Mouse (Mus musculus) T-helper 1 cell (primary cell): ENCODE results near the gene Ilk.
"Not testable (repeated sequence)": the region's sequence is repeated elsewhere in the genome, so short reads cannot be mapped to it uniquely, and the experiment has no call there.

Source experiments
- in situ Hi-C: fragments of 300-600 bp; cut with MboI, MseI; formaldehyde crosslinking; loops from one replicate; pipeline ENCODE4 v1.15.1; 2025; ENCODE audit warnings: high pct_unique_total_duplicates

The Ilk gene

GRCm38 (mm10) chr7:105742539-105743215, 6.3 kb downstream of the Ilk start:
- in situ Hi-C loops, result not testable (repeated sequence)

DNA sequence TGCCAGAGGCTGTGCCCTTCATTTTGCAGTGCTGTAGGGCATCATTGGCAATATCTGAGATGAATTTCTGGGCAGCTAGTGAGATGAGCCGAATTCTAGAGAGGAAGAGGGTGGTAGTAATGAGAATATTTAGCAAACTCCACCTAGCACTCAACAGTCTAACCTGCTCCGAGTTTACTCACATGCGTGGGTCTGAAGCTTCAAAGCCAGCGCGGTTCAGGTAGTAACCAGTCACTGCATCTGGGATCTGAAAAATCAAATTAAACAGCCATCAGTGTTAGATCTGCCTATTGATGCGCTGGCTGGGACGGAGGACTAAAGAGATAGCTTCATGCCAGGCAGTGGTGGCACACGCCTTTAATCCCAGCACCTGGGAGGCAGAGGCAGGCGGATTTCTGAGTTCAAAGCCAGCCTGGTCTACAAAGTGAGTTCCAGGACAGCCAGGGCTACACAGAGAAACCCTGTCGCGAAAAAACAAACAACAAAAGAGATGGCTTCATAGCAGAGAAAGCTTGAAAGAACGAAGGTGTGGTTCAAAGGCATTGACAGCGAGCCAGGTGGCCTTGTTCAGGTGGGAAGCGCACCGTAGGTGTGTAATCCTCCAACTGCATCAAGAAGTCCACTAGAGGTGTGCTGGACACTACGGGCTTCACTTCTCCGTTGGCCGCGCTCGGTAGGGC, 7.0 kb downstream of the Ilk start:
- in situ Hi-C loops, result not testable (repeated sequence)

DNA sequence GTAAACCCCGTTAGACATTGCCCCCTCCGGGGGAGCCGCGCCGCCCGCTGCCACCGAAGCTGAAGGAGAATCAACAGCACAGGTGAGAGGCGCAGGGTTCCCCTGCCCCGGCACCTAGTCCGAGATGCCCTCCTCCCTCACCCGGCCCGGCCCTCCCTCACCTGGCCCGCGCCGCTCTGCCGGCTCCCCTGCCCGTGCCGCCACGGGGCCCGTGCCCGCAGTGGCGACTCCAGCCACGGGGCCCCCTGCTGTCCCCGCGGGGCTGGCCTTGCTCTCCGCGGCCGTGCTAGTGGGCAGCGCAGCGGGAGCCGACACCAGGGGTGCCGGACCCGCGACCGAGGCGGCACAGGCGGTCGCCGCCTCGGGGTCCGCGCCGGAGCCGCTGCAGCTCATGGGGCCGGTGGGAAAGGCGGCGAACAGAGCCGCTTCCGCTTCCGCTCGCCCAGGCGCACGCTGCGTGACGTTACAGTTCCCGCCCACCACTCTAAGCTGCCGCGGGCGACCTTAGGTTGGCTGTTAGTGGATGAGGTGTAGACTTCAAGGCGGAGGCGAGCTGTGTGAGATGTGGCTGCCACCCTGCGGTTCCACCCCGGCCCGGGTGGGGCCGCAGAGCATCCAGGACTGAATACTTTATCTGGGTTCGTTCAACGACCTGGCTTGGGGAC, 7.7 kb downstream of the Ilk start, which contains the start of gene Taf10:
Gene Taf10, minus strand, starts transcription at position 436 of the 665 bp plus-strand sequence.
- in situ Hi-C loops, result no loop called here

DNA sequence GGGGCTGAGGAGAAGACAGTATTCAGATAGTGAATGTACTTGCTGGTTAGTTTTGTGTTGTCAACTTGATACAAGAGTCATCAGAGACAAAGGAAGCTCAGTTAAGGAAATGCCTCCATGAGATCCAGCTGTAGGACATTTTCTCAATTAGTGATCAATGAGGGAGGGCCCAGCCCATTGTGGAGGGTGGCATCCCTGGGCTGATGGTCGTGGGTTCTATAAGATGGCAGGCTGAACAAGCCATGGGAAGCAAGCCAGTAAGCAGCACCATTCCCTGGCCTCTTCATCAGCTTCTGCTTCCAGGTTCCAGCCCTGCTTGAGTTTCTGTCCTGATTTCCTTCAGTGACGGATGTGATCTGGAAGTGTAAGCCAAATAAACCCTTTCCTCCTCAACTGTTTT, 11.4 kb downstream of the Ilk start:
- in situ Hi-C loops, result no loop called here

DNA sequence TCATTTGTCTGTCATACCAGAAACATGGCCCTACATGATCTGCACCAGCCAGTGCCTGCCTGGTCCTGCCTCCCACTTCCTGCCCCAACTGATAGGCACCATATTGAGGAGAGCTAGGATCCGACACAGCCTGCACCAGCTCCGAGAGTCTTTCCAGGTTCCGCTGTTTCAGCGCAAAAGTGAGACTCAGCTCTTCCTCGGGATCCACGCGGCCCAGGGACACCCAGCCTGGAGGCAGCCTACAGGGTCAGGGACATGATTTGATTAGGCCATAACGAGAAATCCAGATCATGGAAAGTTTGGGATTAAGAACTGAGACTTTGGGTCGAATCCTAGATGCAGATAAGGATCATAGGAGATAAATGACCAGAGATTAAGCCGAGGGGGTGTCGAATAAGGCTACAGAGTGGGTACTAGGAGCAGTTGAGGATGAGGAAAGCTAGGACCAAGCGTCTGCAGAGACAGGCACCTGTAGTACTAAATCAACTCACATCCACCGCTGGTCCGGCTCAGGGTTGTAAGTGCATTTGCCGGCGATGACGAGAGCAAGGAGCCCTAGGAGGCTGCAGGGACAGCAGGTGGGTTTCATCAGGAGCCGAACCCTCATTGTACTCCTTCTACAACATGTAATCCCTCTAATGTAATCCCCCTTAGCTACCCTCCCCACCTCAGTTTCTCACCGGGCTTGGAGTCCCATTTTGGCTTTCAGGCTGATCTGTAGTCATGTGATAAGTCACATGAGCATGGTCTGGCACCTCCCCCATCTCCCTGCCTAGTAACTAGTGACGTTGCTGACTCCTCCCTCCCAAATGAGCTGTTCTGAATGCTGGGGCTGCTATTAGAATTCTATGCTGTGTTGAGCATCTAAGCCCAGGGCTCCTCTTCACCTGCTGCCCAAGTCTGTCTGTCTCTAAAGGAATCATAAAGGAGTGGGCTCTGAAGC, 15.4 kb downstream of the Ilk start, which contains the start of gene Tpp1:
Gene Tpp1, minus strand, starts transcription at position 745 of the 943 bp plus-strand sequence.
- in situ Hi-C loops, result no loop called here

DNA sequence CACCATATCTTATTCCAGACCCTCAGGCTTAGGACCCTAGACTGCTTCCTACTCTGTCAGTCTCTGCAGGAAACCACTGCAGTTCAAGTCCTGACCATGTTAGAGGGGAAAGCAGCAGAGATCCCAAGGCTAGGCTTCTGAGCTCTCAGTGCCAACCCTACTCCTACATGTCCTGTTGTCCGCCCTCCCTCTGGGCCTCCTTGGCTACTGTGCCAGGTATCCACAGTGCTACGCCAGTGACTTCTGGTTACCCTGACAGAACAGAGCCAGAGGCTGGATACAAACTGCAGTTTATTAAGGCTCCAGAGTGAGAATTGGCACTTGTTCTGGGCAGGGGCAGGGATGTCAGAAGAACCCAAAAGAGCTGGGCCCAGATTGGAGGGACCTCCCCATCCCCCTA, 16.3 kb downstream of the Ilk start:
- in situ Hi-C loops, result no loop called here

- in situ Hi-C loops, result no loop called here
Observed at GRCm38 (mm10) chr7:105753281-105753680, 16.9 kb downstream of the Ilk start.

DNA sequence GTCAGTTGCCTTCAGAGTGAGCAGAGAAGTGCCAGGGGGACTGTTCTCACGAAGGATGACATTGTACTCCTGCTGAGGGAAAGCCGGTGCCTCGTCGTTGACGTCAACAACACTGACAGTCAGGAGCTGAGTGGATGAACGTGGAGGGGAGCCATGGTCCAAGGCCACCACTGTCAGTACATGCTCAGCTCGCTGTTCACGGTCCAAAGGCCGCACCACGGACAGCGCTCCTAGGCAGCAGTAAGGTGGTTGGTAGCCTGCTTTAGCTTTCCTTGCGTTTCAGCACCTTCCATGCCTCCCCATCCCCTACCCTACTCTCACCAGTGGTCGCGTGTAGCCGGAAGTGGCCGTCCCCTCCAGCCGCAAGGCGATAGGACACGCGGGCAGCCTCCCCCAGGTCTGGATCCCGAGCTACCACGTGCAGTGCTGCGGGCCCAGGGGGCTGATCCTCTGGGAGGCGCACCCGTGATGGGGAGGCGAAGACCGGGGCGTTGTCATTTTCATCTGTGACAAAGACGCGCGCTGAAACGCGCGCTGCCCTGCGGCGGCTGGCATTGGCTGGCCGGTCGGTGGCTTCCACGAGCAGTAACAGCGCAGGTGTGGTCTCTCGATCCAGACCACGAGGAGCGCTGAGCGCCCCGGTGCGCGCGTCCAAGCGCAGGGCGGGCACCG, 25.6 kb downstream of the Ilk start:
- in situ Hi-C loops, result no loop called here

- in situ Hi-C loops, result no loop called here
Observed at GRCm38 (mm10) chr7:105762517-105763270, 26.3 kb downstream of the Ilk start.

DNA sequence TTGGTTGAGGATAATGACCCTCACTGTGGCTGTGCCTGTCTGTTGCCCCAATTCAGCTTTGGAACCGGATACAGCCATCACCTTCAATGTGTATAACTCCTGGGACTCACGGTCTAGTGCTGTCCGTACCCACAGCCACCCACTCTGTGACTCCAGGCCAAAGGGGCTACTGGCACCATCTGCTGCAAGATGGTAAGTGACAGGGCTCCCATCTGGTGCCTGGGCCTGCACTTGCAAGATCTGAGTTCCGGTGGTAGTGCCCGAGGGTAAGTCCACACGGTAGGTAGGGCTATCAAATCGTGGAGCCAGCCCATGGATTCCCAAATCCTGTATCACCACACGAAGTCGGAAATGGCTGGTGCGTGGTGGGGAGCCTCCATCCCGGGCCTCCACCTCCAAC, 27.9 kb downstream of the Ilk start:
- in situ Hi-C loops, result no loop called here

- in situ Hi-C loops, result no loop called here
Observed at GRCm38 (mm10) chr7:105767729-105768165, 31.4 kb downstream of the Ilk start.

DNA sequence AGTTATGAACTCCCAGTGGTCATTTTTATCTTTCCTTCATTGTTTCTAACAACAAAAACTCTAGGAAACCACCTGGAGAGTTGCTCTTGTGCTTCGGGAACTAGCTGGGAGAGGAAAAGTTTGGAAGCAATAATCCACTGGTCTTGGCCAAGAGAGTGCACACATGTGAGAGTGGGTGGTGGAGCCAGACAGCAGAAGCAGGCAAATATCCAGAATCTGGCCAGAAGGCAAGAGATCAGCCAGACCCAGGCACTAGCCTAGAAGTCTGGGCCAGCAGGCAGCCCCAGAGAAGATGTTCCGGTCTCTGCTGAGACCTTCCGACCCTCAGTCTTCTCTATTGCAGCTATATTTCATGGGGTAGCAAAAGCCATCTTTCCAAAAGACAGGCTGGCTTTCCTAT, 33.6 kb downstream of the Ilk start:
- in situ Hi-C loops, result no loop called here

DNA sequence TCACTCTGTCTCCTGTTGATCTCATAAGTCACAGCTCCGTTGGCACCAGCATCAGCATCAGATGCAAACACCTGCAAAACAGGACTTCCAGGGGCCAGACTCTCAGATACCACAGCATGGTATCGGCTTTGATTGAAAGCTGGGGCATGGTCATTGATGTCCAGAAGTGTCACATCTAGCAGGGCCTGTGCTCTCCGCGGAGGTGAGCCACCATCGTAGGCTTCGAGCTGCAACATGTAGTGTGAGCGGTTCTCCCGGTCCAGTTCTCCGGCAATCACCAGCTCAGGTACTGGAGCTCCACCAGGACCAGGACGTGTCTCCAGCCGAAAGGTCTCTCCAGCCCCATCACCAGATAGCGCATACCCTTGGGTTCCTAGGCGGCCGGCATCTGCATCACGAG, 35.9 kb downstream of the Ilk start:
- in situ Hi-C loops, result no loop called here

DNA sequence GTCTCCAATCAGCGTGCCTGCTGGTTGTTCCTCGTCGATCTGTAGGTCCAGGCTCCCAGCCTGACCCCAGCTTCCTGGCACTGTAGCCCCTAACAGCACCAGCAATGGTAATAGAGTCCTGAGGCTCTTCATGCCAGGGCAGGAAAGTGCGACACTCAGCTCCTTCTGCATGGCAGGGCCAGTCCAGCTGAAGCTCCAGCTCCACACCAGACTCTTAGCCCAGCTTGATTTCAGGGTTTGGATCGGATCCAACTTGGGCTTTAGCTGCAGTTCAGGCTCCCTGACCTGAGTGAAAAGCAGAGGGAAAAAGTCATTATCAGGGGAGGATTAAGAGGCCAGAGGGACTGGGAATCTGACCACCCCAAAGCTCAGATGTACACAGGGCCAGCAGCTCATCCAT, 36.6 kb downstream of the Ilk start:
- in situ Hi-C loops, result no loop called here

DNA sequence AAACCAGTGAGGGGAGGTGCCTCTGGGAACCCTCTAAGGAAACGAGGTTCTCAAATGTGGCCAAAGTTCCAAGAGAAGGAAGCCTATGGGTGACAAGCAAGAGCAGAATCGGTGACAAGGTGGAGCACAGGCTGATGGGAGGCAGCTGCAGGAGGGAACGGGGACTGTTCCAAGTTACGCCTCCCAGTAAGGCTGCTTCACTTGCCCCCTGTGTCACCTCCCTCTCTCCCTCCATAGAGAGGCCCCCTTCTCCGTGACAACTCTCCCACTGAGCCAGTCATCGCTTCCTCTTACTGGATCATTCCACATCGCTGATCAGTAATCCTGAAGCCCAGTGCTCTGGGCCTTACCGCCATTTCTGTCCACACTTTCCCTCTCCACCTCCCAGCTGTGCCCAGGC, 38.3 kb downstream of the Ilk start:
- in situ Hi-C loops, result no loop called here

GRCm38 (mm10) chr7:105776026-105776425, 39.6 kb downstream of the Ilk start:
- in situ Hi-C loops, result no loop called here

DNA sequence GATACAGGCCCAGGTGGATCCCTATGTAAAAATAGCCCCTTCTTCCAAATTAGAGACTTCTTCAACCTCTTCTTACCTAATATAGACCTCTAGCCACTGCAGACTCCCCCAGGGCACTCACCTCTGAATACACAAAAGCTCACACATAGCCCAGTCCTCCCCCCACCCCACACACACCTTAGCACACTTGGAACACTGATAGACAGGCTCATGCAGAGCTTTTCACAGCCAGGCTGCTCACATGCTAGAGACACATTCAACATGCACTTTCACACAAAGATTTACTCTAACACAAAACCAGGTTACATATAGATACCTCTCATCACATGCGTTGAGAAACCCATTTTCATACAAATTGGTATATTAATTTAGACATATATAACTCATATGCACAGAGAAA, 40.9 kb downstream of the Ilk start:
- in situ Hi-C loops, result no loop called here

- in situ Hi-C loops, result no loop called here
Observed at GRCm38 (mm10) chr7:105777797-105778552, 41.6 kb downstream of the Ilk start.

- in situ Hi-C loops, result no loop called here
Observed at GRCm38 (mm10) chr7:105778553-105779265, 42.3 kb downstream of the Ilk start.
